Mouse (Mus musculus) olfactory bulb, adult 2 months (tissue): ENCODE measurements around the gene Ppp2r1a.

Experiments
- CTCF ChIP-seq: fragments of 200-500 bp; IDR thresholded peaks from 2 replicates; pipeline ENCODE4 v1.5.1; 2012; ENCODE audit warnings: low read depth, mild to moderate bottlenecking, low read length, moderate library complexity; ENCODE audit not compliant: insufficient read depth
- POLR2A ChIP-seq: fragments of 200-500 bp; IDR thresholded peaks from 2 replicates; pipeline ENCODE4 v1.6.1; 2012; ENCODE audit warnings: mild to moderate bottlenecking, low read depth, low read length, moderate library complexity; ENCODE audit not compliant: insufficient read depth

DNA sequence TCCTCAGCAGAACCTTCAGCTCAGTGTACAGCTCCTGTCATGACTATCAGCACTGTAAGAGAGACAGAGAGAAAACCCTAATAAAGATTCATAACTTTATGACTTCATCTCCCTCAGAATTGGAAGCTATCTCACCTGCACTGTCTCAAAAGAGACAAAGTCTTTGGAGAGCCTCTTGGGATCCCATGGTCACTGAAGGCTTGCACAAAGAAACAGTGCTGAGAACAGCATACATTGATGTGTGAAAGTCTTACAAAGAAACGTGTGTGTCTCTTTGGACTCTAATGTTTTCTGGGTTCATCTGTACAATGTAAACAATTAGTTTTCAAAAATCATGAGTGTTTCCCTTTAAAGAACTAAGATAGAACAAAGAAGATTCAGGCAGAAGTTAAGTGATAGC, 25.5 kb upstream of the Ppp2r1a start, which contains the start of gene Vmn1r232:
- TF ChIP-seq CTCF (no peak), POLR2A (no peak)
